Mouse (Mus musculus): Measurements from ENCODE around the gene Hectd4.

Hectd4 gene

DNA sequence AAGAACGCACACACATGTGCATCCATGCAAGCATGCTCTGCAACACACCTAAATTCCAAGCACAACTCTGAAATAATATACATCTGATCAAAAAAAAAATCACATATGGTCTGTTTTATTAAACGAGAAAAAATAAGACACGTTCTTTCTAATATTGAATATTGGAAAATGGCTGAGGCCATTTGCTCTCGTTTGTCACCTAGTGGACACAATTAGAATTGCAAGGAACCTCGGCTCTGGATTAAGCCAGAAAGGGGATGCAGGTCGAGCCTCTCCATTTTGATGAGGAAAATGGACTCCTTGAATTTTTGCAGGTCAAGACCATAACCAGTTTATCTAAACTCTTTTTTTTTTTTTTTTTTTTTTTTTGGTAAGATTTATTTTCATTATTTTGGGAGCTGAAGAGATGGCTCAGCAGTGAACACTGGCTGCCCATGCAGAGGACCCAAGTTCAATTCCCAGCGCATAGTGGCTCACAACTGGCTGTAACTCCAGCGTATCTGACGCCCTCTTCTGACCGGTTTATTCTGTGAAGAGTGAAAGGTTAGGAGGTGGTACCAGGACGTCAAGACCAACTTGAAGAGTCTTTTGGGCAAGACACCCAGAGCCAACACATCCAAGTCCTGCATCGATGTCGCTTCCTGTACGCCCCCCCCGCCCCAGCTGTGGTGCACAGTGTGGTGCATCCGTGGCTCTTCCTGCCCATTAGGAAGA, 172.8 kb downstream of the Hectd4 start:
- in situ Hi-C loops (cut with MboI, MseI), result loop anchor here (25.0 kb wide), 1 partner anchor 1744 kb away; the partner anchor contains the start of genes Rhof and Setd1b

DNA sequence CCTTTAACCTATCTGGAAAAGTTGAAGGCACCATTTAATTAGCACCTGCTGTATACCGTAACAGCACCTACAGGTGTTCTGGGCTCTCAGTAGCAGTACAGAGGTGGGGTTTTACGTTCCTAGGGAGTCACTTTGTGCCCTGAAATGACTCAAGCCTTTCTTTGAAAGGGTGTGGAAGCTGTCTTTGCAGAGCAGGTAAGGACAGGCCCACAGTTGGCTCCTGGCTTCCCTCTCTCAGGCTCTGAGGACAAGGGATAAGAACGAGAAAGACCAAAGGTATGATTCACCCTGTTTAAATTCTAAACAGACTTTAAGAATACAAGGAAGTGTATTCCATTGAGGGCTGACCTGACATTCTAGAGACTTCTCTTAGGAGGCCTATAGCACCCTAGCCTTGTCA, 173.4 kb downstream of the Hectd4 start:
- in situ Hi-C loops (cut with MboI, MseI), result loop anchor here (25.0 kb wide), 1 partner anchor 1744 kb away; the partner anchor contains the start of genes Rhof and Setd1b

DNA sequence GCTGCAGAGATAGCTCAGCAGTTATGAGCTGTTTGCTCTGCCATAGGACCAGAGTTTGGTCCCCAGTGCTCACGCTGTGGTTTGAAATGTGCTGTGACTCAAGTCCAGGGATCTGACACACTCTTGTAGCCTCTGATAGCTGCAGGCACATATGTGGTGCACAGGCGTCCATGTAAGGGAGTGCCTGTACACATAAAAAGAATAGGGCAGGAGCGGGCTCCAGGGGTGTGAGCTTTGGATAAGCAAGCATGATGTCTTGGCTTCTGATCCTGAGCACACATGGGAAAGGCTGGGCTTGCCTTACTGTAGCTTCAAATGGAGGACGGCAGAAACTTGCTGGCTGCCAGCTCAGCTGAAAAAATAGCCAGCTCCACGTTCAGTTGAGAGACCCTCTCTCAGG, 175.6 kb downstream of the Hectd4 start:
- in situ Hi-C loops (cut with MboI, MseI), result loop anchor here (25.0 kb wide), 1 partner anchor 1742 kb away; the partner anchor contains the start of genes Rhof and Setd1b

DNA sequence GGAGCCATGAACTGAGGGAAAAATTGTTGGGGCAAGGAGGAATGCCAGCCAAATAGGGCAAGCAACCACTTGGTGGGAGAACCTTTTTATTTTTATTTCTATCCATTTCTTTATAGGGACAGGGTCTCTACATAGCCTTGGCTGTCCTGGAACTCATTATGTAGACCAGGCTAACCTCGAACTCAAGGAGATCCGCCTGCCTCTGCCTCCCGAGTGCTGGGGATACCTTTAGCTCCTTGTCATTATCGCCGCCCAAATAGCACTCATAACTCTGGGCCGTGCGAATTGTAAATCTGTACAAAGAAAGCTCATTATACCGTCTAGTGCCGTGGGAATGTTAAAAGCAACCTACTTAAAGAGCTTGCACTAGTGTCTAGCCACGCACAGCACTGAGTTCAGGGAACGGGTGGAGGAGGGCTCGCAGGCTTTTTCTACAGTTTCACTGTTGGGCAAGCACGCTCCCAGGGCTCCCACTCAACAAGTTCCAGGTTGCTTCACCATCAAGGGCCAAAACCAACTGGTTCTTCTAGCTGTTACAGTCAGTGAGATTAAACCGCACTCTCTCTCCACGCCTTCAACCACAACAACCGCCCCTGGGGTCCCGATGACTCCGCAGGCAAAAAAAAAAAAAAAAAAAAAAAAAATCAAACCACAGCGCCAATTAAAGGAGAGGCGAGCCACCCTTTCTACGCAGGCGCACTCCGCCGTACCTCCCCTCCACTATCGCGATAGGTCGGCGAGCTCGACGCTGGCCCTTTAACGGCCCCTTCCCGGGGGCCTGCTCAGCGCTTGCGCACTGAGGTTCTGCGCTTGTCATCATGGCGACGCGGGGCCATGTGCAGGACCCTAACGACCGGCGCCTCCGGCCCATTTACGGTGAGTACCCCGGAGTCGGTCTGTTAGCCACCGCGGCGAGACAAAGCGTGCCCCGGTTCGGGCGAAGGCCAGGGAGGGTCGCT, 177.4 kb downstream of the Hectd4 start, which contains the start of gene Naa25:
TSS of gene Naa25 (plus strand) at position 750 of the 959 bp plus-strand sequence.
- in situ Hi-C loops (cut with MboI, MseI), result loop anchor here (25.0 kb wide), 1 partner anchor 1740 kb away; the partner anchor contains the start of genes Rhof and Setd1b

DNA sequence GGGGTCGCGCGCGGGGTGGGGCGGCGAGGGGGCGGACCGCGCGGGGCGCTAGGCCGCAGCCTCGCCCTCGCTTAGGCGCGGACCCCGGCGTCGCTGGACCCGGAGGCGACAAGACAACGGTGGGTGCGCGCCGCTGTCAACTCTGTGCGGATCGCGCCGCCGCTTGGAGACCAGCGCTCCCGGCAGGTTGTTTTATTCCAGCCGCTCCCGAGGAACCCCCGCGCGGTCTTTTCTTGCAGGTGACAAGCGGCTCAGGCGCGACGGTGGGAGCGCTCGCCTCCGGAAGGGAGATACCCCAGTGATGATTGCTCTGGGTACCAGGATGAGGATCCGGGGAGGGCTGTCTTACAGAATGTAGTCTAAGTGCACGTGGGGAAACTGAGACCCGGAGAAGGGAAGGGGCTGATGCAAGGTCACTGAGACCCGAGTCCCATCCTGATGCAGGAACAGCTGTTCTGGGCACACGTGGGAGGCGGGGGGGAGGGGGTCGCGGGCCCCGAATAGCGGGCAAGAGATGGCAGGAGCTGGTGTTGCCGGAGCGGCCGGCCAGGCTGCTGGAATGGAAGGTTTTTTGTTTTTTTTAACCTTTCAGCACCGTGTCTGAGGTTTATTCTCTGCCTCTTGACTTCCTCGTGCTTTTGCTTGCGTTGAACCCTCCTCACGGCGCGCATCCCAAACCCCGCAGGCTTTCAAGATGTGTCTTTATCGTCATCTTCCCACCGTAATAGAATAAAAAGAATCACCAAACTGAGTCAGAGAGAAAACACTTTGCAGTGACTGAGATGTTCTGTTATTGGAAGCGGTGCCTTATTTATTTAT, 178.3 kb downstream of the Hectd4 start:
- in situ Hi-C loops (cut with MboI, MseI), result loop anchor here (25.0 kb wide), 1 partner anchor 1739 kb away; the partner anchor contains the start of genes Rhof and Setd1b

DNA sequence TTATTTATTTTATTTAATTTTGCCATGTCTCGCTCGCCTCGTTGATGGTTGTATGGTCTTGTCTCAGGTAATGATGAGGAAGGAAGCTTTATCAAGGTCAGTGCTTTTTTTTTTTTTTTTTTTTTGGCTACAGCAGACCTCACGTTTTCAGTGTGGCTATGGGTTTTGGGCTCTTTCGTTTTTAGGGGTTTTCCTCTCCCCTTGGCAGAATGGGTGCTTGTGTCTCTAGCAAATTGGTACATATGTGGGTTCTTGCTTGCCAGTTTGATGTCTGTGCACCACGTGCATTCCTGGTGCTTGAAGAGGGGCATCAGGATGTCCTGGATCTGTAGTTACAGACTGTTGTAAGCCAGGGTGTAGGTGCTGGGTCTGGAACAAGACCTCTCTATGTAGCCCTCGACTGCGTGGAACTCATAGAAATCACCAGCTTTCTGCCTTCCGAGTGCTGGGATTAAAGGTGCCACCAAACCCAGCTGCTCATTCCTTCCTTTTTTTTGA, 179.0 kb downstream of the Hectd4 start:
- in situ Hi-C loops (cut with MboI, MseI), result loop anchor here (25.0 kb wide), 1 partner anchor 1738 kb away; the partner anchor contains the start of genes Rhof and Setd1b

DNA sequence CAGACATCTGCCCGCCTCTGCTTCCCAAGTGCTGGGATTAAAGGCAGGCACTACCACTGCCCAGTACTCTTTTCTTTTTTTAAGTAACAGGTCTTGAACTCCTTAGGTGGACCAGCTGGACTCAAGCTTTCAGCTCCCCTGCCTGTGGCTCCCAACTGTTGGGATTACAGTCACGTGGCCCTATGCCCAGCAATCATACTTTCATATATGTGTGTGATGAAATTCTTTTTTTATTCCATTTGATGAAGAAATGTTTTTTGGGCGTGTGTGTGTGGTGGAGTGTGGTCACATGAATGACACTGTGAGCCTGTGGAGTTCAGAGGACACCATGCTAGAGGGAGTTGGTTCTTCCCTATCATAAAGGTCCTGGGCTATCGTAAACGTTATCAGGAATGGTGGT, 179.5 kb downstream of the Hectd4 start:
- in situ Hi-C loops (cut with MboI, MseI), result loop anchor here (25.0 kb wide), 1 partner anchor 1738 kb away; the partner anchor contains the start of genes Rhof and Setd1b

DNA sequence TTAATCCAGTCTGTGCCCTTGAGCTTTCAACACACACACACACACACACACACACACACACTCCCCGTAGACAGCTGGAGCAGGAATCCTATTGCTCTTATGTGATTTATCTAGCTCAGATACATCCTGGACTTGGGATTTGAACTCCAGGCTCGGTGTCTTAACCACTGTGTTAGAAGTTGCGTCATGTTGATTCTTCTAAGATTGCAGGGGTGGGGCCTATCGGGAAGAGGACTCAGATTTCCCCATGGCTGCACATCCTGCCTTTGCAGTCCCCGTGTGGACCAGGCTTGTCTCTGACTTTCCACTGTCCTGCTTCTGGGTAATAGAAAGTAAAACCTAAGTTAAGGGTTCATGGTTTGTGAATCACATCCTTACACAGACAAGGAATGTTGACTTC, 180.0 kb downstream of the Hectd4 start:
- in situ Hi-C loops (cut with MboI, MseI), result no loop called here

DNA sequence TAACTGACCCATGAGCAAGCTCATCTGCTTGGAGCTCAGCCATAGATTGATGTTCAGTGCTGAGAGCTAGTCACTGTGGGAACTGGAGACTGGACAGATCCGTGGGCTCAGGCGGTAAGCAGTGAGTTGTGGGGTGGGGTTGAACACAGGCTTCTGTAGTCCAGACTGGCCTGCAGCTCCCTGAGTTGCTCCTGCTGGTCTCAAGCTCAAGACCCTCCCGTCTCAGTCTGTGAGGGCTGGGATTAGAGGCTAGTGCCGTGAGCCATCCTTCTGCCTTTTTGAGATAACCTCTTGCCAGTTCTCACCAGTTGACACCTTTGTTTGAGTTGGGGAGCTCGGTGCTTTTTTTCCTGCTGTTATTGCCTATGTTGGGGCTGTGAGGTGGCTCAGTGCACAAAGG, 180.8 kb downstream of the Hectd4 start:
- in situ Hi-C loops (cut with MboI, MseI), result no loop called here

DNA sequence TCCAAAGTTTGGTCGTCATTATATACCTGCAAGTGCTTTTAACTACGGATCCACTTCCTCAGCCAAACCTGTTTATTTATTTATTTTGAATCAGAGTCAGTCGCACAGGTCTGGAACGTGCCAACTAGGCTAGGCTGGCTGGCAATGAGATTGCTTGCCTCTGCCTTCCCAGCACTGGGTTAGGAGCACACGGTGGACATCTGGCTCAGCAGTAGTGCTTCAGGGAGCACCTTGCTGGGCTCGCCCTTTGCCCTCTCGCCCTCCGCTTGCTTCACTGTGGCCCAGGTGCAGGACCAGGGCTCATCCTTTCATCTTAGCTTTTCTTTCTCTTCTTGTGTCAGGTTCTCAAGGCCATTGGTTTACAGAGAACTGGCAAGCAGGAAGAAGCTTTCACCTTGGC, 187.8 kb downstream of the Hectd4 start:
- in situ Hi-C loops (cut with MboI, MseI), result loop anchor here (5.0 kb wide), 1 partner anchor 34 kb away; no protein-coding TSS in a partner anchor

DNA sequence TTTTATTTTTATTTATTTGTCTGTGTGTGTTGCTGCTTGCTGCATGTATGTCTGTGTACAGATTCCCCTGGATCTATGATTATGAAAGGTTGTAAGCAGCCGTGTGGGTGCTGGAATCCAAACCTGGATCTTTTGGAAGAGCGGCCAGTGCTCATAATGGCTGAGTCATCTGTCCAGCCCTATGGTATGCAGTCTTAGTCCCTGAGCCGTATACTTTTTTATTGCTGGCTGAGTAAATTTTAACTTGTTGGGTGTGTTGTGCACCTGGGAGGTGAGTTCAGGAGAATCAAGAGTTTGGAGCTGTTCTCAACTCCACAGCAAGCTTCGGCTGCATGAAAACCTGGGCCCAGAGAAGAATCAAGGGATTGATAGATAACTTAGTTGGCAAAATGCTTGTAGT, 191.0 kb downstream of the Hectd4 start:
- in situ Hi-C loops (cut with MboI, MseI), result loop anchor here (10.0 kb wide), 1 partner anchor 1044 kb away; no protein-coding TSS in a partner anchor

Data from T-helper 2 cell (primary cell).